Mouse (Mus musculus): ENCODE data around the gene Capn11. TPM values are rescaled to one million over a fixed set of nuclear protein-coding genes. Genes with fewer than 3 reads are reported as not detected.

The Capn11 gene
- polyA plus RNA-seq (2017; shearing (Covaris generic)) = 3.7 TPM

GRCm38 (mm10) chr17:45659225-45659624, at the start of gene Capn11:
Capn11 (minus strand) TSS chr17:45659325.

DNA sequence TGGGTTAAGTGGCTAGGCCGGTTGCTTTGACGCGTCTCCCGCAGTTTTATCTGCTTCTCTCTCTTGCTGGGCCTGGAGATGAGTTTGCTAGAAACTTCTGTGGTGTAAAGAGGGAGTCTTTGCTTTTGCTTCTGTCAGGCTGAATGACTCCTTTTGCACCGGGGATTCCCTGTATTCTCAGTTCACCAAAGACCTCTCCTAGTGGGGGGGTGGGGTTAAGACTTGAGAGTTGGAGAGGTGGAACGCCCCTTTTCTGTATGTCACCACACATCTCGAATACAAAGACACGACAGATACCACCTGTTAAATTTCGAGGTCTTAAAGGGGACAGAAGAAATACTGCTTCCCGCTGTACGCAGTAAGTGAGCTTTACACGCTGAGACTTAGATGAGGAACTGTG, 27.6 kb upstream of the Capn11 start, which contains the start of gene Tmem63b:
Tmem63b (minus strand) TSS at position 190 of the 400 bp plus-strand sequence.

GRCm38 (mm10) chr17:45686093-45686619, 27.0 kb upstream of the Capn11 start, which contains the start of gene Mrpl14:
Mrpl14 (plus strand) TSS chr17:45686322.

DNA sequence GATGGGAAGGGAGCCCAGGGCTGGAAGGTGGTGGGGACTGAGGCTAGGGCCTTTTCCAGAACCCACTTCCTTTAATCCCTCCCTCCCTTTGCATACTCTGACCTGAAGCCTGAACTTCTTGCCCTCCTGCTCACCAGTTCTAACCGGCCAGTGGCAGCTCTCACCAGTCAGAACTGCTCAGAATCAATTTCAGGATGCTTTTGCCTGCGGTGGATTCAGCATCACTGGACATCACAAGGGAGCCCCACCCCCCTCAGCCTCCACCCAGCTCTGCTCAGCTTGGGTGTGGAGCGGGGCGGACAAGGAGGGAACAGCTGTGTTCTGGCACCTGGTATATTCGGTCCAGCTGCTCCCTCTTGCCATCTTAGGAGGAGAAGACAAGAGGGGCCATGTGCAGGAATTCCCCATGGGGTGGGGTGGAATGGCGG, 57.2 kb downstream of the Capn11 start, which contains the start of gene Mymx:
Mymx (minus strand) TSS at position 226 of the 428 bp plus-strand sequence.

GRCm38 (mm10) chr17:45599446-45600242, 59.5 kb downstream of the Capn11 start, which contains the start of gene Slc29a1:
Slc29a1 (minus strand) TSS chr17:45599606.

Other genes with a start within 250 kb of the Capn11 start
- gene Cdc5l, start 225.6 kb downstream of the Capn11 start, polyA plus RNA-seq (2017; shearing (Covaris generic)) = 88.1 TPM
- 1.2 TPM for gene Spats1, start 183.9 kb downstream of the Capn11 start, polyA plus RNA-seq (2017; shearing (Covaris generic))
- gene Aars2, start 152.5 kb downstream of the Capn11 start, polyA plus RNA-seq (2017; shearing (Covaris generic)) = 13.8 TPM
- gene Tcte1, start 135.9 kb downstream of the Capn11 start, polyA plus RNA-seq (2017; shearing (Covaris generic)) = not detected
- gene Tmem151b, start 109.6 kb downstream of the Capn11 start, polyA plus RNA-seq (2017; shearing (Covaris generic)) = 0.06 TPM
- gene Nfkbie, start 103.6 kb downstream of the Capn11 start, polyA plus RNA-seq (2017; shearing (Covaris generic)) = 97.9 TPM
- gene Slc35b2, start 95.5 kb downstream of the Capn11 start, polyA plus RNA-seq (2017; shearing (Covaris generic)) = 77.9 TPM
- gene Hsp90ab1, start 86.1 kb downstream of the Capn11 start, polyA plus RNA-seq (2017; shearing (Covaris generic)) = 1,226 TPM
- 156 TPM for gene Slc29a1, start 59.7 kb downstream of the Capn11 start, polyA plus RNA-seq (2017; shearing (Covaris generic))
- gene Mymx, start 57.2 kb downstream of the Capn11 start, polyA plus RNA-seq (2017; shearing (Covaris generic)) = not detected
- 101 TPM for gene Mrpl14, start 27.0 kb upstream of the Capn11 start, polyA plus RNA-seq (2017; shearing (Covaris generic))
- gene Tmem63b, start 27.6 kb upstream of the Capn11 start, polyA plus RNA-seq (2017; shearing (Covaris generic)) = 9.7 TPM
- not detected for gene 1600014C23Rik, start 74.5 kb upstream of the Capn11 start, polyA plus RNA-seq (2017; shearing (Covaris generic))